Mouse (Mus musculus): ENCODE data around the gene Opn1sw. TPM values are rescaled to one million over a fixed set of nuclear protein-coding genes. Genes with fewer than 3 reads are reported as not detected.
"Not testable (repeated sequence)": the region's sequence is repeated elsewhere in the genome, so short reads cannot be mapped to it uniquely, and the experiment has no call there.

The Opn1sw gene
- polyA plus RNA-seq, 1 experiment from 2014 or later, result 0.44 TPM

DNA sequence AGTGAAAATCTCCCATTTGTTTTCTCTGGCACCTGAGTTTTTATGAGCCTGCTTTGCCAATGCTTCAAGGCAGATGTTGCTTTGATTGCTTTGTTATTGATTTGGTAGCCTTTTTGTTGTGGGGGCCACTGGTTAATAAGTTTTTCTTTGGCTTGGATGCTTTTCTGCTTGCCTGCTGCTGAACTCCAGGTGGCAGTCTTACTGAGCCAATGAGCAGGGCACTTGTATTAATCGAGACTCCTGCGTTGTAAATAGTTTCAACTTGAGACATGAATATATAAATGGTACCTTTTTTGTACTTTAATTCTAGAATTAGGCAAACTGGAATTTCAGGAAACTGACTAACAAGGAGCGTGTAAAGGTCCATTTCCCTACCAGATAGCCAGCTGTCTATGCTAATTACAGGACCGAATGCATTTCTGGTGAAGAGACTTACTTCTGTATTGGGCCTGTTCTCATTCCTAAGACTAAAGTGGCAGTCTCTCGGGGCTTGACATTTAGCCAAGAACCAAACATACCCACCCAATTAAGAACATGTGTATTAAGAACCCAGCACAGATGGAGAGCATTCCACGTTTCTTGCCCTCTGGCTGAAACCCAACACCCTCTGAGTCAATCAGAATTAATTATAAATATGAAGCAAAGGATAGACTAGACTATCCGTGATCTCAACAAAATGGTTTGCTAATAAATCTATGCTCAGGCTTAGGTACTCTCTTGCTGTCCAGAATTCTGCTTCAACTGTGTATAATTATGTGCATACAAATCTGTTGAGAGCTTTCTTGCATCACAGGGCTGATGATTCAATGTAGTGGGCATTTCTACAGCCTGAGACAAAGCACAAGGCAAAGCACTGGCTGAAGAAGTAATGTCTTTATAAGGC lies 25.8 kb downstream of the Opn1sw start:
- WGBS, result 63% methylated on average over 7 of the region's 7 CpGs
- no peaks in the 10 kb centered on the region for H3K9me3 ChIP-seq

DNA sequence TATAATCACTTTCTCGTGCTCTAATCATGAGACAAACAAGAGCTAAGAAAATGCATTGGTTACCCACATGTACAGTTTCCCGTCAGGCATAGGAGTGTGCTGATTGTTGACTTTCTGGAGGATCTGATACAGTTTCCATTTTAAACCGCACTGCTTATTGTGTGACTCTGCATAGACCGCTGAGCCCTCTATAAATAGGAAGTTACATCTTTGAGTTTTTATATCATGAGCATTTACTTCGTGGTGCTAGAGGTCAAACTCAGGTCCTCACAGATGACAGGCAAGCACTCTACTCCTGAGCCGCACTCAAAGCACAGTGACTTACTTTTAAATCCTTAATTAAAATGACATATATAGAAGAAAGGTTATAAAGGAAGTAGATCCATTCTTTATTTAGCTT lies 28.1 kb downstream of the Opn1sw start:
- no peak for ATAC-seq (ENCODE audit: borderline replicate concordance, extremely low read depth, low FRiP score, low TSS enrichment)
- Histone ChIP-seq H3K9me3 (no peaks in the 10 kb centered on the region), H3K4me2 (no peak overlapping the region), H3K9ac (no peak overlapping the region), H3K27ac (no peak overlapping the region), H3K36me3 (peaks cover 57% of the 10 kb centered on the region), H3K27me3 (no peaks in the 10 kb centered on the region), H3K4me3 (no peak overlapping the region), H3K4me1 (no peaks in the 10 kb centered on the region)
- WGBS, result 77% methylated on average over 6 of the region's 6 CpGs

More for the DNA sequence above, 25.8 kb downstream of the Opn1sw start:
- no peak overlapping the region for H3K27ac ChIP-seq
- H3K4me1 ChIP-seq, result no peaks in the 10 kb centered on the region
- no peak overlapping the region for H3K4me3 ChIP-seq
- H3K9ac ChIP-seq, result no peak overlapping the region
- H3K4me2 ChIP-seq, result no peak overlapping the region
- no peak for ATAC-seq (ENCODE audit: borderline replicate concordance, extremely low read depth, low FRiP score, low TSS enrichment)
- peaks cover 68% of the 10 kb centered on the region for H3K36me3 ChIP-seq
- H3K27me3 ChIP-seq, result no peaks in the 10 kb centered on the region

DNA sequence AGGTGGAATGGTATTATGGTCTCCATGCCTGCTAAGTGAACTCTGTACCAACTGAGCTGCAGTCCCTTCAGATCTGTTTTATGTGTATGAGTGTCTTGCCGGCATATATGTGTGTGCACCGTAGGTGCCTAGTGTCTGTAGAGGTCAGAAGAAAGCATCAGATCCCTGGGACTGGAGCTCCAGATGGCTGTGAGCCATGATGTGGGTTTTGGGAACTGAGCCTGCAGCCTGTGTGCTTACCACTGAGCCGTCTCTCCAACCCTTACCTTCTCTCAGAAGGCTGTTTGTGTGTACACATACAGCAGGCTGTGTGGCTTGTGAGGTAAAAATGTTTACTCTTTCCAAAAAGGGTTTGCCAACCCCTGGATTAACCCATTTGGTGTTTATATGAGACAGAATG lies 28.9 kb downstream of the Opn1sw start:
- no peak for ATAC-seq (ENCODE audit: borderline replicate concordance, extremely low read depth, low FRiP score, low TSS enrichment)
- no peak overlapping the region for H3K9ac ChIP-seq
- peaks cover 57% of the 10 kb centered on the region for H3K36me3 ChIP-seq
- 87% methylated on average over 3 of the region's 3 CpGs for WGBS
- no peak overlapping the region for H3K4me3 ChIP-seq
- no peak overlapping the region for H3K4me2 ChIP-seq
- H3K27ac ChIP-seq, result no peak overlapping the region
- no peaks in the 10 kb centered on the region for H3K9me3 ChIP-seq
- H3K4me1 ChIP-seq, result no peaks in the 10 kb centered on the region
- H3K27me3 ChIP-seq, result no peaks in the 10 kb centered on the region

DNA sequence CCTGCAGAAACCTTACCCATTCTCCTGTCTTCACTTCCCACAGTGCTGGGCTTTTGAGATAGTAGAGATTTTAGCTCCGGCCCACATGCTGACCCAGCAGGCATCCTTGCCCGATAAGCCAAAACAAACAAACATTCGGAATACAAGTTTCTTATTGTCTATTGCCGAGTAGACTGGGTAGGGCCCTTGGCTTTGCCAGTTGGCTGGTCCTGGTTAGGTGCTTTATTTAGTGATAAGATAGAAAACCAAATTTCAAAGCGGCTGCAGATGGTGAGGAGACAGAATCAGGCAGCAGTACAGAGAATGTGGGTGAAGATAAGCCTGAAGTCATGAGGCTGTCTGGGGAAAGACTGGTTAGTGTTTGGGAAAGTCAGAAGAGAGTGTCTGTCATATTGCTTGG lies 35.5 kb downstream of the Opn1sw start:
- Histone ChIP-seq H3K4me1 (peaks cover 11% of the 10 kb centered on the region; the same call in 1 of the 2 replicates), H3K27ac (no peak overlapping the region), H3K4me3 (no peak overlapping the region), H3K9me3 (no peaks in the 10 kb centered on the region), H3K9ac (no peak overlapping the region), H3K4me2 (no peak overlapping the region), H3K36me3 (peaks cover 14% of the 10 kb centered on the region), H3K27me3 (no peaks in the 10 kb centered on the region)
- 32% methylated on average over 5 of the region's 5 CpGs for WGBS
- ATAC-seq (ENCODE audit: borderline replicate concordance, extremely low read depth, low FRiP score, low TSS enrichment), result no peak

DNA sequence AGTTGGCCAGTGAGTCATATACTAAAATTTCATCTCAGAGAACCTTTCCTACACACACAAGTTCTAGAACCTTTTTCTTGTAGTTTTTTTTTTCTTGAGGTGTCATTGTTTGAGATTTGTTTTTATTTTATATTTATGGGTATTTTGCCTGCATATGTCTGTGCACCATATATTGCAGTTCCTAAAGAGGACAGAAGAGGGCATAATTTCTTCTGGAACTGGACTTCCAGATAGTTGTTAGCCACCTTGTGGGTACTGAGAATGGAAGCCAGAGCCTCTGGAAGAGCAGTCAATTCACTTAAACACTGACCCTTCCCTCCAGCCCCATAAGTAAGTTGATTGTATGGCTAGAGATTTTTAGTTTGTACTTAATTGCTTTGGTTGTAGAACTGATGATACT lies 36.7 kb downstream of the Opn1sw start:
- Histone ChIP-seq H3K27me3 (no peaks in the 10 kb centered on the region), H3K4me3 (no peak overlapping the region)

DNA sequence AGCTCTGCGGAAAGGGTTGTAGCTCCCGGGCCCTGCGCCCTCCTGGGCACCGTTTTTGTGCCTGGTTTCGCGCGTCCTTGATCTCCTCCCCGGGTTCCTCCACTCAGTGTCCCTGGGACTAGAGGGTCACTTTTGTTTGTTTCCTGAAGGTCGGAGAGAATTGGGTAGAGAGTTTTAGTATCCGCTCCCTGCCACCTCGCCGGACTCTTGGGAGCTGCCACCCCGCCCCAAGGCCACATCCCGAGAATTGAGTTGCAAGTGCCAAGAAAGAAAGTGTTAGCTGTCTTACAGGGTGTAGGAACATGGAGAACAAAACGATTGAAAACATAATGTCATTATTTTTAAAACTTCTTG lies 39.9 kb downstream of the Opn1sw start:
- H3K4me1 ChIP-seq, result peaks cover 14% of the 10 kb centered on the region
- no peaks in the 10 kb centered on the region for H3K9me3 ChIP-seq
- H3K4me2 ChIP-seq, result peak overlapping the region; percentile 64
- H3K27ac ChIP-seq, result peak overlapping the region; percentile 79
- 0 out of 2 replicates have a peak, but pooled peaks have one; percentile 12 for ATAC-seq (ENCODE audit: borderline replicate concordance, extremely low read depth, low FRiP score, low TSS enrichment)
- 0% methylated on average over 15 of the region's 15 CpGs for WGBS
- H3K36me3 ChIP-seq, result no peaks in the 10 kb centered on the region
- H3K4me3 ChIP-seq, result peak overlapping the region; percentile 87
- H3K27me3 ChIP-seq, result no peaks in the 10 kb centered on the region
- peak overlapping the region; percentile 91 for H3K9ac ChIP-seq

More for the DNA sequence above, 36.7 kb downstream of the Opn1sw start:
- no peak for ATAC-seq (ENCODE audit: borderline replicate concordance, extremely low read depth, low FRiP score, low TSS enrichment)
- Histone ChIP-seq H3K9me3 (no peaks in the 10 kb centered on the region), H3K4me2 (no peak overlapping the region), H3K27ac (no peak overlapping the region), H3K9ac (no peak overlapping the region), H3K36me3 (peaks cover 4% of the 10 kb centered on the region), H3K4me1 (peaks cover 14% of the 10 kb centered on the region)

DNA sequence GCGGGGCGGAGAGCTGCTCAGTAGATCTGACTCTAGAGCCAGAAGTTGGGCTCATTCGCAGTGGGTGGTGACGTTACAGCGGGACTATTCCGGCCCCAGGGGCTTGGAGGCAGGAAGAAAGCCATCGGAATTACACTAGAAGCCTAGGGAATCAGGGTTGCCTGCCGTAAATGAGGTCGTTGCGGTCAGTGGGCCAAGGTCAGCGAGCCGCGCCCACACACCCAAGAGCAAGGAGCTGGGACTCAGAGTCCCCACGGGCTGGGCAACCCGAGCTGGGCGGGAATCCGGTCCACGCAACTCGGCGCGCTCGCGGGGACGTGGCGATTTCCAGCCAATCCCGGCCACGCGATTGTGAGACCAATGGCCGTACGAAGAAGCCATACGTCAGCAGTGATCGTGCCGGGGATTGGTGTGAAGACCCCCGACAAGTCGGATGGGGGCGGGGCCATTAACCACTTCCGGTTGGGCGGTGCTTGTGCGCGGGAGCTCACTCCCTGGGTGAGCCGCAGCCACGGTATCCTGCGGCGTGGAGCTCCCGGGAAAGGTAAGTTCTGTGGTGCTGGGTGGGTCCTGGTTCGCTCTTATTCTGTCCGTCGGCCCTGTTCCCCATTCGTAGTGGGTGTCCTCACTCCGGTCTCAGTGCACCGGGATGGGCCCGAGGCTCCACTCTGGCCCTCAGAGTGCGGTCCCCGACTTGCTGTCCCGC lies 40.5 kb downstream of the Opn1sw start, which contains the start of gene Calu:
Calu (plus strand) TSS at position 405 of the 706 bp plus-strand sequence.
- Histone ChIP-seq H3K27ac (peak within 1 kb of the TSS; percentile 85), H3K4me3 (peak within 1 kb of the TSS; percentile 87), H3K36me3 (no peaks in the 10 kb centered on the region), H3K4me2 (peak within 1 kb of the TSS; percentile 64), H3K9ac (peak within 1 kb of the TSS; percentile 91), H3K27me3 (no peaks in the 10 kb centered on the region), H3K4me1 (peaks cover 14% of the 10 kb centered on the region), H3K9me3 (no peaks in the 10 kb centered on the region)
- peak; percentile 99 for ATAC-seq (ENCODE audit: borderline replicate concordance, extremely low read depth, low FRiP score, low TSS enrichment)
- under 1% methylated on average over 55 of the region's 55 CpGs for WGBS

DNA sequence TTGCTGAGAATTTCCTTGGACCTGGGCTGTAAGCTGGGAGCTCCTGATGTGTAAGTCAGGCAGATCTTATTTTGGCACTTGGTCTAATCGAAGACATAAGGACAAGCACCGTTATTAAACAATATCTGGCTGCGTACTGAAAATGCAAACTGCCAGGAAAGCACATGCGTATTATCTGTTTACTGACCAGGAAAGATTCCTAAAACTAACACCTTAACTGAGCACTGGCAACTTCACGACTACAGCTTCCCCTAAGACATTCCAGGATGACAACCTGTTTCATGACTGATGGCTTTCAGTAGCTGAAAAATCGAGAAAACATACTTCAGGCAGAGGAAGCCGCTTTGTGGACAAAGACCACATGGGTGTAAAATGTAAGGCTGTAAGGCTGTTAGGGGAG lies 41.1 kb downstream of the Opn1sw start:
- no peaks in the 10 kb centered on the region for H3K27me3 ChIP-seq
- peak overlapping the region; percentile 85 for H3K27ac ChIP-seq
- peak overlapping the region; percentile 87 for H3K4me3 ChIP-seq
- H3K9ac ChIP-seq, result peak overlapping the region; percentile 59
- H3K4me2 ChIP-seq, result peak overlapping the region; percentile 64
- no peak for ATAC-seq (ENCODE audit: borderline replicate concordance, extremely low read depth, low FRiP score, low TSS enrichment)
- 21% methylated on average over 7 of the region's 7 CpGs for WGBS
- H3K36me3 ChIP-seq, result no peaks in the 10 kb centered on the region
- no peaks in the 10 kb centered on the region for H3K9me3 ChIP-seq
- H3K4me1 ChIP-seq, result peaks cover 14% of the 10 kb centered on the region

DNA sequence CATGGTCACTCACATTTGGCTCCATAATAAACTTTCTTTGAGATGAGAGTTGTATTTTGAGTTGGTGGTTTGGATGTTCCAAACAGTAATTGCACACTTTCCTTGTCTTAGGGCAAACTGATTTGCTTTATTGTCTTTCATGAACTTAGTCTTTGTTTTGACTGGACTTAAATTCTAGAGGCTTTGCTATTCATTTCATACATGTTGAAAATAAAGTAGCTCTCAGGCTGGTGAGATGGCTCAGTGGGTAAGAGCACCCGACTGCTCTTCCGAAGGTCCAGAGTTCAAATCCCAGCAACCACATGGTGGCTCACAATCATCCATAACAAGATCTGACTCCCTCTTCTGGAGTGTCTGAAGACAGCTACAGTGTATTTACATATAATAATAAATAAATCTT lies 41.8 kb downstream of the Opn1sw start:
- H3K27ac ChIP-seq; H3K9me3 ChIP-seq; H3K36me3 ChIP-seq; H3K4me3 ChIP-seq; H3K4me2 ChIP-seq; H3K9ac ChIP-seq; H3K27me3 ChIP-seq; ATAC-seq (ENCODE audit: borderline replicate concordance, extremely low read depth, low FRiP score, low TSS enrichment): not testable (repeated sequence)
- 94% methylated on average over 2 of the region's 2 CpGs for WGBS
- peaks cover 14% of the 10 kb centered on the region for H3K4me1 ChIP-seq

DNA sequence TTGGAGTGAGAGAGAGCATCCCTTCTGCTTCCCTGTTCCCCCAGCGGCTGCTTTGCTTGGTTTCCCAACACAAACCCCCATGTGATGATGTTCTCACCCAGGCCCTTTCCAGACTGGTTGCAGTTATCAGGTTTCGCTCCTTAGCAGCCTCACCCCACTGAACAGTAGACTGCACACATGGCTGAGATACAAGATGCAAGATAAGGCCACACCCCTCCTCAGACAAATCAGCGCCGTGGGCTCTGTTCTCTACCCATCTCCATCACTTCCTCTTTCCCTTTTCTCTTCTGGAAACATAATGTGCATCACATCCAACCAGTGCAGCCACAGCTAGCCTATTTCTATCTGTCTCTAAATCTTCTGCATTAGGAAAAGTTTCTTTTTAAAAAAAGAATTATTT lies 58.8 kb downstream of the Opn1sw start:
- H3K9me3 ChIP-seq, result no peaks in the 10 kb centered on the region
- H3K9ac ChIP-seq, result no peak overlapping the region
- H3K4me2 ChIP-seq, result no peak overlapping the region
- no peaks in the 10 kb centered on the region for H3K4me1 ChIP-seq
- H3K36me3 ChIP-seq, result no peaks in the 10 kb centered on the region
- WGBS, result 57% methylated on average over 4 of the region's 4 CpGs
- no peaks in the 10 kb centered on the region for H3K27me3 ChIP-seq
- H3K4me3 ChIP-seq, result no peak overlapping the region
- H3K27ac ChIP-seq, result no peak overlapping the region
- no peak for ATAC-seq (ENCODE audit: borderline replicate concordance, extremely low read depth, low FRiP score, low TSS enrichment)

DNA sequence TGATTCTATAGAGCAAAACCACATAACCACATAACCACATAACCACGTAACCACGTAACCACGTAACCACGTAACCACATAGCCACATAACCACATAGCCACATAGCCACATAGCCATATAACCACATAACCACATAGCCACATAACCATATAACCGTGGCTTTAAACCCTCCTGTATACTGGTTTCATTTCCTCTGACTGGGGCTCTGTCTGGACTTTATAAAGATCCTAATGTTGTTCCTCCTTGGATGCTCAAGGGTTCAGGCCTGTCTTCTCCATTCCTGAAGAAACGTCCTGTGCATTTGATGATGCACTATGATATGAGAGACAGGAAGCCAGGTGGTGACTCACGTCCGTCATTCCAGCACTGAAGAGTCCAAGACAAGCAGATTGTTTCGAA lies 61.3 kb downstream of the Opn1sw start:
- Histone ChIP-seq H3K4me1 (no peaks in the 10 kb centered on the region), H3K4me3 (no peak overlapping the region), H3K27ac (no peak overlapping the region), H3K36me3 (no peaks in the 10 kb centered on the region), H3K4me2 (no peak overlapping the region), H3K9me3 (no peaks in the 10 kb centered on the region), H3K27me3 (no peaks in the 10 kb centered on the region), H3K9ac (no peak overlapping the region)
- WGBS, result 83% methylated on average over 9 of the region's 9 CpGs
- no peak for ATAC-seq (ENCODE audit: borderline replicate concordance, extremely low read depth, low FRiP score, low TSS enrichment)
